Mouse (Mus musculus): ENCODE measurements around the gene Opn4.

The Opn4 gene

GRCm38 (mm10) chr14:34562393-34562792, 37.5 kb downstream of the Opn4 start:
- CTCF ChIA-PET, result no interaction called here

- CTCF ChIA-PET, result no interaction called here
These were observed 38.3 kb downstream of the Opn4 start for GRCm38 (mm10) chr14:34561647-34562046.

- CTCF ChIA-PET, result no interaction called here
These were observed 41.0 kb downstream of the Opn4 start for GRCm38 (mm10) chr14:34558947-34559346.

- CTCF ChIA-PET, result interaction anchor here (0.8 kb wide), 1 partner anchor 765 kb away, joined by 3 read pairs; no protein-coding TSS in a partner anchor
These were observed 44.7 kb downstream of the Opn4 start for GRCm38 (mm10) chr14:34555211-34555610.

- CTCF ChIA-PET, result no interaction called here
These were observed 45.9 kb downstream of the Opn4 start for GRCm38 (mm10) chr14:34554047-34554446.

- CTCF ChIA-PET, result no interaction called here
These were observed 46.5 kb downstream of the Opn4 start for GRCm38 (mm10) chr14:34553470-34553869.

GRCm38 (mm10) chr14:34552226-34552625, 47.7 kb downstream of the Opn4 start:
- CTCF ChIA-PET, result no interaction called here

GRCm38 (mm10) chr14:34549004-34549671, 50.8 kb downstream of the Opn4 start:
- CTCF ChIA-PET, result no interaction called here

- CTCF ChIA-PET, result no interaction called here
These were observed 51.4 kb downstream of the Opn4 start for GRCm38 (mm10) chr14:34548391-34549001.

GRCm38 (mm10) chr14:34544545-34544944, 55.4 kb downstream of the Opn4 start:
- CTCF ChIA-PET, result no interaction called here

- CTCF ChIA-PET, result no interaction called here
These were observed 55.9 kb downstream of the Opn4 start for GRCm38 (mm10) chr14:34544001-34544400.

GRCm38 (mm10) chr14:34543596-34543995, 56.3 kb downstream of the Opn4 start:
- CTCF ChIA-PET, result no interaction called here

- CTCF ChIA-PET, result no interaction called here
These were observed 58.0 kb downstream of the Opn4 start for GRCm38 (mm10) chr14:34541896-34542295.

GRCm38 (mm10) chr14:34540685-34541162, 59.2 kb downstream of the Opn4 start:
- CTCF ChIA-PET, result no interaction called here

Measured in spleen, embryonic (tissue).